Mouse (Mus musculus) kidney, adult 2 months (tissue): Measurements from ENCODE around the gene Cbr1.

ENCODE experiments used
- CTCF ChIP-seq: fragments of 200-500 bp; conservative IDR thresholded peaks from 2 replicates; pipeline ENCODE4 v1.5.1; 2011; ENCODE audit warnings: low read depth, mild to moderate bottlenecking, control low read depth, low read length, moderate library complexity, mixed read lengths; ENCODE audit not compliant: insufficient read depth, insufficient read length
- POLR2A ChIP-seq: fragments of 200-500 bp; IDR thresholded peaks from one replicate; pipeline ENCODE4 v1.6.1; 2011; ENCODE audit warnings: low read depth, low read length, control low read depth

DNA sequence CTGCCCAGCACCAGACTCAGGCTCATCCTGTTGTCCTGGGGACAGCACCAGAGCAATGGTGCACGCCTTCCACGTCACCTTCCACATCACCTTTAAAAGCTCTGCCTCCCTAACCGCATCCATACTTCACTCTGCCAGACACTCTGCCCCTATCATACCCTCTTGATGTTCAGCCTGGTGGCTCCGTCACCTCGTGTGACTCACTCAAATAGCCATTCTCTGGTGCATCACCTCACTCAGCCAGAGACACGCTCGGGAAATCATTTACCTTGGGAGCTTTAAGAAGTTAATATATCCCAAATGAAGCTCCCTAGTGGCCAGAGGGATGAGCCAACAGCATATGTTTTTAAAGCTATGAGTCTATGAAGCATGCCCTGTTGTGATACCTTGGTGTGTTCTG lies 8.8 kb upstream of the Cbr1 start:
- no peak for TF ChIP-seq POLR2A
- no peak for TF ChIP-seq CTCF
